Mouse (Mus musculus) layer of hippocampus, adult 18-20 months (tissue): Measurements from ENCODE around the gene Aldh1b1. TPM values are rescaled to one million over a fixed set of nuclear protein-coding genes. Genes with fewer than 3 reads are reported as not detected.

Experiments
- DNase-seq, 2 experiments: peaks; one replicate each; pipeline ENCODE4 v3.0.0; 2022; ENCODE audit warnings: low spot score in 2 of 2
- total RNA-seq, 2 experiments: library from RNA; stranded (reverse); gene quantifications; 2 replicates each; pipeline ENCODE4 v1.2.3; 2021

Gene Aldh1b1
- total RNA-seq, 2 experiments from 2014 or later = 7.4 to 8.5 TPM

DNA sequence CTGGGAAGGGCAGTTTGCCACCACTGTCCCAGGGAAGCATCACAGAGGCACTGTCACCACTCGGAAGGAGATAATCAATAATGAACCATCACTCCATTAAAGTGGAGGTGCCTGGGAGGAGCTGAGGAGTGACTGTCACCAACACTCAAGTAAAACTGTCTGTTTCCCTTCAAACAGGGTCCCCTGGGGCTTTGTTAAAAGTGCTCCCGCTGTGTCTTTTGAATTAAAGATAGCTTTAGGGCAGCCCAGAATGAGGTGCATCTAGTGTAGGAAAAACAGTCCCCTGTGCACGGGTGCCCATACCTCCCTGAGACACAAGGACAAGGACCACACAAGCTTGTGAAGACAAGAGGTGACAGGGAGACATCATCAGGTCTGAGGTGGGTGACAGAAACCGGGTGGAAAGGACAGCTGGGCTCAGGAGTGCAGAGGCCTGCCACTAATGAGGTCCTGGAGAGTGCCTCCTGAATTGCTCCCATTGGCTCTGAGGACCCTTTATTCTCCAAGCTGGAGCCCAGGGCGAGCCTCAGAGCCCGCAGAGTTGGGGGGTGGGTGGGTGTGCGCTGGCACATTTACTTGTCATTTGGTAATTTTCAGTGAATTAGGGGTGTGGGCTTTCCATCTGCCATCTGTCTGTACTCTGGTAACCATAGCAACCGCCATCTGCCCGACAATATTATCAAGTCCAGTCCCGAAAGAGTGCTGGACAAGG, 25.4 kb downstream of the Aldh1b1 start:
- no peak for DNase-seq

DNA sequence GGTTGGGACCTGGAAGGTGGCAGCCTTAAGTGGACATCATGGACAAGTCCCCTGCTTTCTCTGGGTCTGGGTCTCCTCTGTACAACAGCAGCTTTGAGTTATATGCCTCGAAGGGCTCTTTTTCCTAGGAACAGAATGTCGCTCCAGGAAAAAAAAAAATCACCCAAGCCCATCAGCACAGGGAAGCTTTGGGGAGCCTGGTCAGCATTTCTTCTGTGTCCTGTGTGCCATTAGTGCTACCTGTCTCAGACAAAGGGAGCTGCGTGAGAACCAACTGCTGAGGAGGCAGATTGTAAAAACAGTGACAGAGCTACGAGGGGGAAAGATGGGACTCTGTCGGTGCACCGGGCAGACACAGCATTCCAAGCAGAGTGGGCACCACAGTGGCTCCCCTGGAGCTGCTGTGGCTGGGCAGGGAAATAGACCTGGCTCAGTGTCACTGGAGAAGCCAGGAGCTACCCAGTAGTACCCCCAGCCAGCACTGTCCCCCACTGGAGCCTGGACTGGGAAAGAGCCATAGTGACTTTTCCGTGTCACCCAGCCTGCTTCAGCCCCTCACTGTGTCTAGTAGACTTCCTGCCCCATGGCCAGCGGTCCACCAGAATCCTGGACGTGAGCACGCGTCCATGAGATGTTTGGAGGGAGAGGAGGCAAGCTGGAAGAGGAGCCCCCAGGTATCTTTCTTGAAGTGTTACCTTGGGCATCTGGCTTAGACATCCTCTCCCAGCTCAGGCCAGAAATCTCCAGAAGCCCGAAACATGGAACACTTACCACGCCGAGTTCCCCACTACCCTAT, 26.1 kb downstream of the Aldh1b1 start:
- no peak for DNase-seq

DNA sequence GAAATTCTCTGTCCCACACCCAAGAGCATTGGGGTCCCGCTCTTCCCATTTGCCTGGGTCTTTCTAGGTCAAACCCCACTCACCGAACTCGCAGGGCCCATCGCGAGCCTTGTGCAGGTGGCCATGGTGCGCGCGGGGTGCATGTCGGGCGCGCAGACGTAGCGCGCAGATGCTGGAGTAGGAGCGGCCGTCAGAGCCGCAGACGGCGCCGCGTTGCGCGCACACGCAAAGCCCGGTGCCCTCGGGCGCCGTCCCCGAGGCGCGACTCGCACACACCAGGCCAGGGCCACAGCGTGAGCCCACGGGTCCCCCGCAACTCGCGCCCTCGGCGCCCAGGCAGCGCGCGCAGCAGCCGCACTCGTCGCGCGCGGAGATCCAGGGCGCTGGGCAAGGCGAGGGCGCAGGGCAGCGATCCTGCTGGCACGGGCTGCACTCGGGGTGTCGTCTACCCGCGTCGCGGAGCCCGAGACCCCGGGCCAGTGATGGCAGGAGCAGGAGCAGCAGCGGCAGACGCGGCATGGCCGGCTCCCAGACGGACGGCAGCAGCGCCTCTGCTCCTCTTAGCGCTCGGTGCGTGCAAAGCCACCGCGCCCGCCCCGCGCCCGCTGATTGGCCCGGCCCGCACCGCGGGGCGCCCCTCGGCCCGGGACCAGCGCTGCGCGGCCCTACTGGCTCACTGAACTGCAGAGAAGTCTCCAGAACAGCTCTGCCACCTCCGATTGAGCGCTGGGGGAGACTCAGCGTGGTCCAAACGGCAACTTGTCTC, 27.6 kb downstream of the Aldh1b1 start, which contains the start of gene Igfbpl1:
Gene Igfbpl1, minus strand, starts transcription at position 649 of the 766 bp plus-strand sequence.
- no peak for DNase-seq

DNA sequence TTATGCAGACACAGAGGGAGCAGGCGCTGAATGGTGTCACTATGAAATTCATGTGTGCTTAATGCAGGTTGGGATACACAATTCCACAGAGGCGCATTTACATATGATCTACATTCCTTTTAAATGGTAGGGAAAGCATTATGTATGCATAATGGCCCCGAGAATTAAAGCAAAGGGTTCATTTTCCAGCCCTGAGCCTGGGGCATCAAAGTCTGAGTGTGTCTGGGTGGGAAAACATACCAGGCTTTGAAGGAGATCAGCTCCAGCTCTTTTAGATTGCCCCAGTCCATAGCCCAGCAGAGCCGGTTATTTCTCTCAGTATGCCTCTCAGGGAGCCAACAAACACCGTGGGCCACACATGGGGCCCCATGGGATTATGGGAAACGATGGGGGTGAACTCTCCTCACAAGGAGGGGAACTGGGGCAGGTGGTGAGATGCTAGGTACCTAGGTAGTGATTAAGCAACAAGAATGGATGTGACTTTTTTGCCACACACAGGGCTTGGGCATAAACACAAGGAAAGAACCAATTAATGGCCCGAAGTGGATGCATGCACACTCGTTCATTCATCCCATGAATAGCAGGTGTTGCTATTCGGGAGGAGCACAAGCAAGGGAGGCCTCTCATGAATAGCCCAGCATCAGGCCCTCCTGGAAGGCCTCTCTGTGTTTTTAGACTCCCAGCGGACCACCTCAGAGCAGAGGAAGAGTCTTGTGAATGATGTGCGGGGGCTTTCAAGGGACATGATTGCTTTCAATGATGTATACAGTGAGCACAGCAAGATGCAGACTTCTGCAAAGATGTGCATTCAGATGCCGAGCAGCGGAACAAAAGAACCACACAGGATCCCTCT, 31.3 kb downstream of the Aldh1b1 start:
- DNase-seq = no peak

DNA sequence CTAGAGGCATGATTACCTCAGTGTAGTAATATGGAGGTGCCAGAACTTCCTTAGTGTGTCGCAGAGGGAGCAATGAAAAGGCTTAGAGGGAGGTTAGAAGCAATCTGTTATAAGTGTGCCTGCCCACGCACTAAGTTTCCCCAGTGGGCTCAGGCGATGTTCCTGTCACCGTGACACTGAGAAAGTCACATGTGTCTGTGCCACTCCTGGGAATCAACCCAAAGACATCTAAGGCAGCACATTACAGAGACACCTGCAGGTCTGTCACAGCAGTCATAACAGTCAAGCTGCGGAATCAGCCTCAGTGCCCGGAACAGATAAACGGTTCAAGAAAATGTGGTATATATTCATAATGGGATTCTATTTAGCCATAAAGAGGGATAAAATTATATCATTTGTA, 33.2 kb downstream of the Aldh1b1 start:
- DNase-seq = peak in 1 of 2 experiments; percentile 18

DNA sequence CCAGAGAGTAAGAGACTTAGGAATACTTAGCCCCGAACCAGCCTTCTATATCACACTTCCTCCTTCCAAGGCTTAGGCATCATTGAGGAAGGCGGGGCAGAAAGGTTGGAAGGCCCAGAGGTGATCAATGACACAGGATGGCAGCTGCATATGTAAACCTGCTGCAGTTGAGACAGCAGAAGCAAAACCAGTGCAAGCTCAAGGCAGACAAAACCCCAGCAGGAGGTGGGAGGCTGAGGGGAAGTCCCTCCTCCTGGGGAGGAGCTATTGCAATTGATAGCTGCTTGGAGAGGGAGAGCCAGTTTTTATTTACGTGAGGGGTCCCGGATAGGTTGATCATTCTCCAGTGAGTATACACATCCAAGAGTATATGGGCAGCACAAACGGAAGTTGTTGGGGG, 34.6 kb downstream of the Aldh1b1 start:
- DNase-seq = no peak

DNA sequence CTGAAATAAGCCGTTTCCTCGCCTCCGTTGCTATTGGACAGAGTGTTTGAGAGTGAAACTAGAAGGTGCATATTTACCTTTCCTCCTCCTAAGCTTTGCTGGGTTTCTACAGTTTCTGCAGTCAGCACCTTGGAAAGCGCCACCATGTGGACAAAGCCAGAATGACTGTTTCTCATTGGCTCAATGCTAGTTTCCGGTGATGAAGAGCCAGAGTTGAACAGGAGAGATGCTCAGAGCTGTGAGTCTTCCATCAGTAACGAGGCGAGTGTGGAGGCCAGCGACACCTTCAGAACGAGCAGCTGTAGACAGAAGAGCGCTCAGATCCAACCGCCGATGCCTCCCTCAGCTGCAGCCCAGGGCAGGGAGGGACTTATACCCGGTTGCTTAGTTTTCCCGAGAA, 45.5 kb downstream of the Aldh1b1 start:
- peak; percentile 15 to 51 for DNase-seq

DNA sequence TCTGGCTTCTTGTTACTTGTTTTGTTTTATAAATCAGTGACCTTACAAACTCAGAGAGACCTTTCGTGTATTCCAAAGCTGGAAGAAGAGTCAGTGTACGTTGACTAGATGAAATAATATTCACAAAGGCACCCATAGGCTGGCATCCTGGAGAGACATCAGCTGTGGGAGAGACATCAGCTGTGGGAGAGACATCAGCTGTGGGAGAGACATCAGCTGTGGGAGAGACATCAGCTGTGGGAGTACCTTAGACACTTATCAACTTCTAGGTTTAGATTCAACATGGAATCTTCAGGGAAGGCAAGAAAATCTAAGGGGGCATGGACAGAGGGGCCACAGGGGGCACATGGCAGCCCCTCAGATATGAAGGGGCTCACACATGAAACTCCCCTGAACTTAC, 47.4 kb downstream of the Aldh1b1 start:
- DNase-seq = no peak

DNA sequence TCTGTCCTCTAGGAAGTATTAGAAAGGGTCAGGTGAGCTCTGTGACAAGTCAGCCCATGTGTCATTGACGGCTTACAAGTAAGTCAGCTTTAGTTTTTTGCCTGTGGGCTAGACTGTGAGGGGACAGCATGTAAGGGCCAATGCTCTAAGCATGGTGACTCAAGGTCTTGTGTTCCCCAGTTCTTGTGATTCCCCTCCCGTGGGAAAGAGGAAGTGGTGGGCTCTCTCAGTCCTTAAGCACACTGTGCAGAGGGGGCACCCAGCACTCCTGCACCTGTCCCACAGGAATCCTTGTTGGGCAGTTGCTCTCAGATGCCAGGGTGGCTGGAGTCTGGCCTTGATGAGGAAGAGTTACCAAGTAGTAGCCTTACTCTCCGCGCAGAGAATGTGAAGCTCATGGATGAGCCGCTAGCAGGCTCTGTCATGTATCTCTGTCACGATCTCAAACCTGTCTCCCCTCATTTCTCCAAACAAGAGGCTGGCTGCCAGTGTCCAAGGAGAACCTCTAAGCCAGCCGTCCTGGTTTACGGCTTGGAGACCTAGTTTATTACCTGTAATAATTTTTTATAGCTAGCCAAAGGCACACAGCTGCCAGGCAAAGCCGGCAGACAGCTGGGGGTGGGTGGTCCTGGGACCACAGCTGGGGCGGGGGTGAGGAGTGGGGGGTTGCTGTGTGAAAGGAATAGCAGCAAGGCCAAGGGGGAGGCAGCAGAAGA, 49.4 kb downstream of the Aldh1b1 start, which contains the start of gene Stra6l:
Gene Stra6l, plus strand, starts transcription at position 556 of the 716 bp plus-strand sequence.
- DNase-seq = no peak

DNA sequence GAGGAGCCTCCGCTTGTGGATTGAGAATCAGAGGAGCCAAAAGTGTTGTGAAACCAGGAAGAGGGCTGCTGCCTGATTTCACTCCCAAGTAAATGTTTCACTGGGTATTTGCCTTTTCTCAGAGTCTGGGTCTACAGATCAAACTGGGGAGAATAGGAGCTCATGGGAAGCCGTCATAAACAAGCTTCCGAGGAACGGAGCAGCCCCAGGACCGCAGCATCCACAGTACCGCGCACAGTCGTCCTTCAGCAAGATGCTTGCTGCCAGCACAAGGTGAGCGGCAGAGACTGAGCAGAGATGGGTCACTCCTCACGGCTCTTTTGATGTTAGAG, 50.0 kb downstream of the Aldh1b1 start:
- no peak for DNase-seq

DNA sequence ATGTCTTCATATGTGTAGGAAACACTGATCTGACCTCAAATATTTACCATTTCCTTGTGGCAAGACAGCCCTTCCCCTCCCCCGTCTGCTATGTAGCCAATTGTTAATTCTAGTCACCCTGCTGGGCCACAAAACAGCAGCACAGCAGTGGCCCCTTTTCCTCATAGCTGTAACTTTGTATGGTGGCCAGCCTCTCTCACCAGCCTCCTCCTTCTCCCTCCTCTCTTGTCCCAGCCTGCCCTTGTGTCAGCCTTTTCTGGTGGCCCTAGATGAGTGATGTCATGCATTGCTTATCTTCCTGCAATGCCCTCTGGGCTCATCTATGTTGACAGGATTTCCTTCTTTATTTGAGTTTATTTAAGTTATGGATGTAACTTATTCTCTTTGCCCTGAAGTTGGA, 50.6 kb downstream of the Aldh1b1 start:
- no peak for DNase-seq

DNA sequence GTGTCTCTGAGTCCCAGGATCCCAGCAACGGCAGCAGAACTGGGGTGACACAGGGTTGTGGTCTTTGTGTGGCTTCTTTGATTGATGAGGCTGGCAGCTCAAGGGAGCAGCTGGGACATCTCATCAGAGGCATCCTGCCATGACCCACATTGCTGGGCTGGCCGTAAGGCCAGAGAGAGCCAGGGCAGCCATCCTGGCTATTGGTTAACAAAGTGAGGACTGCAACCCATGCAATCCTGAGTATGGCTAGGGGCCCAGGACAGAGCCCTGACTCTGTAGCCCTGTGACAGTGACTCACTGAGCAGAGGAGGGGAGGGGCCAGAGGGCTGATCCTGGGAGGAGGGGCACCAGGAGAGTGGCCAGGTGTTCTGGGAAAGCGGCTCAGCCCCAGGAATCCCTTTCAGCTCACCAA, 52.8 kb downstream of the Aldh1b1 start:
- DNase-seq = no peak

DNA sequence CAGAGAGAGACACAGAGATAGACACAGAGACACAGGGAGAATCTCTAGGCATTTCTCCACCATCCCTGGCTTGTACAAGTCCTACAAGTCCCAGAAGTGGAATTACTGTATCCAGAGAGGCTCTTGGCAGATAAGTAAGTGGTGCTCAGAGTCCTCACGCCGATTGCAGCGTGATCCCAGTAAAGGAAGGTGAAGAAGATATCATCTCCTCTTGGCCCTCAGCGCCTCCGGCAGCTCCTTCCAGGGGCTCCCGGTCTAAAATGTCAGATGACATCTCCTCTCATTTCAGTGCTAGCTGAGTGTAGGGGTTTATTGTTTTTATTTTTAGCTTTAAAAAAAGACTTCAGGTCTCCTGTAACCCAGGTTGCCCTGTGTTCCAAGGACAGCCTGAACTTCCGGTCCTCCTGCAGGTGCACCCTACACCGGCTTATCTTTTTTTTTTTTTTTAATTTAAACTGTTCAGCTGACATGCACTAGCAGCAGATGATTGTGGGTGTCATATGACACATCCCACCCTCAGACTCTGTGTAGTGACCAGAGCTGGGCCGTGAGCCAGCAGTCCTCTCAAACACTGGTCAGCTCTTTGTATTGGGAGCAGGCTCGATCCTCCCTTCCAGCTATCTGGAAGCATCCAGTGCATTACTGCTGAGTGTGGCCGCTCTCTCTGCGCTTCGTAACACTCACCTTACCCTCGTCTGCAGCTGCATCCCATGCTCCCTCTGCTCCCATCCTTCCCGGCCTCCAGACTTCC, 54.8 kb downstream of the Aldh1b1 start:
- no peak for DNase-seq

Other genes with a start within 250 kb of the Aldh1b1 start
- 1 to 10 TPM in 1 of 2 experiments, under 1 TPM in 1; 0.43 to 1.4 TPM for gene Igfbpl1, start 27.9 kb downstream of the Aldh1b1 start, total RNA-seq
- not detected for gene Stra6l, start 49.6 kb downstream of the Aldh1b1 start, total RNA-seq
- under 1 TPM; 0.36 to 0.79 TPM for gene Ccdc180, start 91.3 kb downstream of the Aldh1b1 start, total RNA-seq
- gene Tdrd7, start 166.3 kb downstream of the Aldh1b1 start, total RNA-seq = 10 to 100 TPM; 29.3 to 30.8 TPM
- 10 to 100 TPM; 20.6 to 22.8 TPM for gene Tmod1, start 239.9 kb downstream of the Aldh1b1 start, total RNA-seq